Mouse (Mus musculus) thymus, adult 2 months (tissue): ENCODE results near the gene Hps4. TPM values are rescaled to one million over a fixed set of nuclear protein-coding genes. Genes with fewer than 3 reads are reported as not detected.

Source experiments
- DNase-seq: peaks from one replicate; pipeline ENCODE4 v3.0.0; 2021
- H3K27ac ChIP-seq: fragments of 200-500 bp; 2 replicates; pipeline ENCODE4 v1.5.1; 2012; ENCODE audit warnings: low read length, control low read depth; ENCODE audit not compliant: control insufficient read depth, insufficient read depth
- H3K27me3 ChIP-seq: fragments of 200-500 bp; 2 replicates; pipeline ENCODE4 v1.6.1; 2012; ENCODE audit warnings: mild to moderate bottlenecking, low read length, moderate library complexity, mixed read lengths; ENCODE audit not compliant: control insufficient read depth, insufficient read depth
- H3K36me3 ChIP-seq: fragments of 200-500 bp; 2 replicates; pipeline ENCODE4 v1.6.1; 2012; ENCODE audit warnings: mild to moderate bottlenecking, low read length, moderate library complexity; ENCODE audit not compliant: control insufficient read depth, insufficient read depth
- H3K4me1 ChIP-seq: fragments of 200-500 bp; replicated peaks from 2 replicates; pipeline ENCODE4 v1.6.1; 2012; ENCODE audit warnings: low read length; ENCODE audit not compliant: control insufficient read depth, insufficient read depth
- H3K4me3 ChIP-seq: fragments of 200-500 bp; 2 replicates; pipeline ENCODE4 v1.5.1; 2012; ENCODE audit warnings: mild to moderate bottlenecking, low read length, control low read depth, moderate library complexity; ENCODE audit not compliant: control insufficient read depth, insufficient read depth
- CTCF ChIP-seq: fragments of 200-500 bp; IDR thresholded peaks from 2 replicates; pipeline ENCODE4 v1.5.1; 2012; ENCODE audit warnings: mild to moderate bottlenecking, control low read depth, low read length, moderate library complexity, borderline replicate concordance; ENCODE audit not compliant: control insufficient read depth, poor library complexity, insufficient read depth; ENCODE audit errors: extremely low read depth
- POLR2A ChIP-seq: fragments of 200-500 bp; IDR thresholded peaks from 2 replicates; pipeline ENCODE4 v1.6.1; 2012; ENCODE audit warnings: mild to moderate bottlenecking, low read length, control low read depth, moderate library complexity; ENCODE audit not compliant: control insufficient read depth, poor library complexity, insufficient read depth; ENCODE audit errors: extremely low read depth
- WGBS: fragments of 180-500 bp; shearing (Covaris S2); methylation state at CpG from one replicate; pipeline ENCODE4 v1.1.7; 2018; 5-methylcytosine and 5-hydroxymethylcytosine counted together
- polyA plus RNA-seq: library from polyadenylated mRNA; depleted of rRNA; stranded (reverse); fragments of >200 nt; gene quantifications from 2 replicates; pipeline ENCODE4 v1.2.3, GENCODE M21; 2012

Gene Hps4
- polyA plus RNA-seq, 1 experiment: 52.8 TPM

DNA sequence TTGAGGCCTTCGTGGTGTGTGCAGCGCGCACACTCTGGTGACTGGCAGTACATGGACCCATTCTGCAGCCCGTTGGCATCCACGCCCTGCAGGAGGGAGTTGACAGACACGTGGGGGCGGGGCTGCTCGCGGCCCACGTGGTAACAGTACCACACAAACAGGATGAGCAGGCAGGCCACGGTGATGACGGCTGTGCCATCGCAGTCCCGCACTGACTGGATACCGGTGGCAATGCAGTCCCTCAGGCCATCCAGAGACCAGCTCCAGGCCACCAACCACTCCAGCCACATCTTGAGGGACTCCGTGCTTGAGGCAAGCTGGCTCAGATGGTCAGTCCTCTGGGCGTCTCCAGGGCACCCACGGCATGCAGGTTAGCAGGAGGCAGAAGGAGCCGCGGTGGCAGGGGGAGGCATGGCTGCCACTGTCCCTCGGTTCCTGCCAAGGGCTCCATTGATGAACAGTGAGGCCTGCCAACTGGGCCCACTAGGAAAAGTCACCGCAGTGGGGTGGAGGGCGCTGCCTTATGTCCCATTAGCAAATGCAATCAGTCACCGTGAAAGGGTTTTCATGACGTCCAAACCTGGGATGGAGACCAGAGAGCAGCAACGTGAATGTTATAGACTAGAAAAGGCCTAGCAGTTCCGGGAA is 48.9 kb downstream of the Hps4 start:
- TF ChIP-seq CTCF (no peak), POLR2A (no peak)
- Histone ChIP-seq H3K4me1 (peaks cover 5% of the 10 kb centered on the region; the same call in 1 of the 2 replicates), H3K27me3 (peaks cover 12% of the 10 kb centered on the region; the same call in 1 of the 2 replicates), H3K27ac (no peak overlapping the region), H3K4me3 (no peak overlapping the region), H3K36me3 (no peaks in the 10 kb centered on the region)
- no peak for DNase-seq
- whole genome bisulfite sequencing: 82% methylated on average over 27 of the region's 27 CpGs

DNA sequence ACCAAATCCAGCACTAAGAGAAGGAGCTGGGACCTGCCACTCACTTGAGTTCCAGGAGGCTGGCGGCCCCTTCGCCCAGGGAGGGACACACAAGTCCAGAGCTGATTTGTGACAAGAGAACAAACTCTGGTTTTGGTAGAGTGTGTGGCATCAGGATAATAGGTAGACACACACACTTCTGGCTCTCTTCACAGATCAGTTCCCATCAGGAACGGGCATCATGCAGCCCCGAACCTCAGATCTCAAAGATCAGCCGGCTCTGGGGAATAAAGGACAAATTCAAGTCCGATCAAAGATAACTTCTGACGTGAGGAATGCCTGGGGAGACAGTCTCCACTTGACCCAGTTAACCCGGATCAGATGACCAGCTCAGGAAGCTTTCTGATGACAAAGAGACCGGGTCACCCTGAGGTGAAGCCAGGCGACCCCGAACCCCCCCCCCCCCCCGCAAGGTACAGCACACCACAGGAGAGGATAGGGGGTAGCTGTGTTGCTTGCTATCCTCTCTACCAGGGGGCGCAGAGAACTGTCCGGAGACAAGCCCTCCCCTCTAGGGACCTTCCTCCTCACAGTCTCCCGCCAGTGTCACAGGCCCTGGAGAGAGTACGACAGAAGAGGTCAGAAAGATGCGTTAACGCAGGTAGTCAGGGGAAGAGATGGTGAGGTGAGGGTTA is 51.0 kb downstream of the Hps4 start:
- H3K27me3 ChIP-seq: peaks cover 12% of the 10 kb centered on the region; the same call in 1 of the 2 replicates
- 34% methylated on average over 18 of the region's 18 CpGs for WGBS
- TF ChIP-seq CTCF: no peak
- no peak for TF ChIP-seq POLR2A
- DNase-seq: no peak
- no peak overlapping the region for H3K27ac ChIP-seq
- peaks cover 5% of the 10 kb centered on the region; the same call in 1 of the 2 replicates for H3K4me1 ChIP-seq
- H3K4me3 ChIP-seq: peak overlapping the region; percentile 15; the same call in 1 of the 2 replicates
- no peaks in the 10 kb centered on the region for H3K36me3 ChIP-seq

DNA sequence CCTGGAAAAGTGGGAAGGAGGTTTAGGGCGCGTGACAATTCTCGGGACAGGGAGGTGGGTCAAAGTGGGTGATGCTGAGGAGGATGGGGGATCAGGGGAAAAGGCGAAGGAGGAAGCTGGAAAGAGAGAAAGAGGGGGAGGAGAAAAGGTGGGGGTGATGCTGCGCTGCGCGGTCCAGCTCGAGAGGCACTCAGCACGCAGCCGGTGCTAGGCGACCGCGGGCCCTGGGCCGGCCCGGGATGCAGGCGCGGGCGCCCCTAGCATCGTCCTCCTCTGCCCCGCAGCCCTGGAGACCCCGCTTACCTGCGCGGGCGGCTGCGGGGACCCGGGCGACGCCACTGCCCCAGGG is 51.5 kb downstream of the Hps4 start:
- Histone ChIP-seq H3K27me3 (peaks cover 12% of the 10 kb centered on the region; the same call in 1 of the 2 replicates), H3K36me3 (no peaks in the 10 kb centered on the region), H3K4me3 (peak overlapping the region; percentile 15), H3K27ac (no peak overlapping the region), H3K4me1 (peaks cover 5% of the 10 kb centered on the region; the same call in 1 of the 2 replicates)
- TF ChIP-seq CTCF (no peak), POLR2A (no peak)
- DNase-seq: no peak
- WGBS: 3% methylated on average over 27 of the region's 28 CpGs

DNA sequence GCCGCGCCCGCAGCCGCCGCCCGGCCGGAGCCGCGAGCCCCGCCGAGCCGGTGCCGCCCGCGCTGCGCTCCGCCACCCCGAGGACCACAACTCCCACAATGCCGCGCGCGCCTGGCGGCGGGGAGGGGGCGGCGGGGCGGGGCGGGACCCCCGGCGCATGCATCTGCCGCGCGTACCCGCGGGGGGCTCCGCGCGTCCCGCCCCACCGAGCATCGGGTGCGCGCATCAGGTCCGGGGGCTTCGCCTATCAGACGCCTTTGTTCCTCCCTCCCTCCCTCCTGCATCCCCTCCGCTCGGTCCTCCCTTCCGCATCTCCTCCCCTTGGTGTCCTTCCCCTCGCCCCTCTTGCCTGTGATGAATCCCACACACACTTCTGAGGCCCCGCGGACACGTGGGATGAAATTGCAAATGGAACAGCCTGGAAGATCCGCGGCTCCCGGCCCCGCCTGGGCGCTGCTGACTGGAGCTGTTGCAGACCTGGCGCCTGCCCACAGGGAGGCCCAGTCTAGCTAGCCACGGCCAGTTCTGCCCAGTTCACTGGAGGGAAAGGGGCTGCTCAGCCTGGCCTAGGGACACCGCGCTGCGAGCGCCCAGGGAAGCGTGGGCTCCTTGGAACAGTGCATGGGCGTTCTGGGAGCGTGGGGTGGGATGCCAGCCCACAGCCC is 52.0 kb downstream of the Hps4 start, which contains the start of gene Asphd2:
Gene Asphd2 (minus strand): TSS at position 88 of the 665 bp plus-strand sequence.
- Histone ChIP-seq H3K4me3 (peak within 1 kb of the TSS; percentile 15), H3K4me1 (peaks cover 5% of the 10 kb centered on the region; the same call in 1 of the 2 replicates), H3K36me3 (no peaks in the 10 kb centered on the region), H3K27ac (no peak within 1 kb of the TSS), H3K27me3 (peaks cover 12% of the 10 kb centered on the region; the same call in 1 of the 2 replicates)
- no peak for DNase-seq
- no peak for TF ChIP-seq POLR2A
- TF ChIP-seq CTCF: no peak
- 8% methylated on average over 55 of the region's 67 CpGs for WGBS

DNA sequence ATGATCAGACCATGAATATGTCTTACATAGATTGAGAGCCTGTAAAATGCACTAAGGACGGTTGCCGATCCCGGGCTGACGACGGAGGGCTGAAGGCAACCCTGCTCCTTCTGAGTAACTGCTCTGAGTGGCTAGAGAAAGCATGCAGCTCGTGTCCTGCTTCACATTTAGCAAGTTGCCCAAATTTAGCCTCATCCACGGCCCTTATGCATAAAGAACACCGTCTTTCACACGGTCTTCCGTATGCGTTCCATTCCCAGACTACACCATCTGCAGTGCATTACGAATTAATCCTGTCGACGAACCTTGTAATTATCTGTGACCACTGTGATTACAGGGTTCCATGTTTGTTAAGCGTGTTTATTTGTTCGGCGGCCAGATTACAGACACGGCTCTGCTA is 53.2 kb downstream of the Hps4 start:
- Histone ChIP-seq H3K27ac (no peak overlapping the region), H3K4me3 (no peak overlapping the region), H3K27me3 (peaks cover 12% of the 10 kb centered on the region; the same call in 1 of the 2 replicates), H3K36me3 (no peaks in the 10 kb centered on the region), H3K4me1 (peaks cover 5% of the 10 kb centered on the region; the same call in 1 of the 2 replicates)
- WGBS: 92% methylated on average over 18 of the region's 18 CpGs
- no peak for DNase-seq
- TF ChIP-seq CTCF (no peak), POLR2A (no peak)

DNA sequence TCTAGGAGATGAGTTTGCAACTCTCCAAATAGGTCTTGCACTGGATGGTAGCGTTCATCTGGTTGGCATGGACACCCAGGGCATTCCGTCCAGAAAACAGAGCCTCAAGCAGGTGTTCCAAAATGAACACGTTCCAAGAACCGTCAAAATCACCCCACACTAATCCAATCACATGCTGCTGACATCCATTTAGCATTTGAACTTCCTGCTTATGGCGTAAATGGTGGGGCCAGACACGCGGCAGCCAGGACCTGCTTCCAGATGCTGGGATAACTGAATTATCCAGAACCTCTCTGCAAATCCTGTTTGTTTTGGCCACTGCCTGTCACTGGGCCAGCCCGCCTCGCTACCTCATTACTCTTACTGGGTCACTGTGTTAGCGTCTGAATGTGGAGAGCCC is 56.4 kb downstream of the Hps4 start:
- Histone ChIP-seq H3K27me3 (peaks cover under 1% of the 10 kb centered on the region; the same call in 1 of the 2 replicates), H3K36me3 (no peaks in the 10 kb centered on the region), H3K4me3 (no peak overlapping the region), H3K27ac (no peak overlapping the region), H3K4me1 (peaks cover 3% of the 10 kb centered on the region; the same call in 1 of the 2 replicates)
- 82% methylated on average over 10 of the region's 10 CpGs for WGBS
- TF ChIP-seq CTCF (no peak), POLR2A (no peak)
- no peak for DNase-seq
